Mouse (Mus musculus) monocyte, adult 2 months (primary cell): ENCODE data around the gene Pdss2.

ENCODE experiments used
- DNase-seq, 2 experiments: peaks; one replicate each; pipeline ENCODE4 v3.0.0; 2022; ENCODE audit warnings: low spot score in 2 of 2, low read depth in 1 of 2

Pdss2 gene

DNA sequence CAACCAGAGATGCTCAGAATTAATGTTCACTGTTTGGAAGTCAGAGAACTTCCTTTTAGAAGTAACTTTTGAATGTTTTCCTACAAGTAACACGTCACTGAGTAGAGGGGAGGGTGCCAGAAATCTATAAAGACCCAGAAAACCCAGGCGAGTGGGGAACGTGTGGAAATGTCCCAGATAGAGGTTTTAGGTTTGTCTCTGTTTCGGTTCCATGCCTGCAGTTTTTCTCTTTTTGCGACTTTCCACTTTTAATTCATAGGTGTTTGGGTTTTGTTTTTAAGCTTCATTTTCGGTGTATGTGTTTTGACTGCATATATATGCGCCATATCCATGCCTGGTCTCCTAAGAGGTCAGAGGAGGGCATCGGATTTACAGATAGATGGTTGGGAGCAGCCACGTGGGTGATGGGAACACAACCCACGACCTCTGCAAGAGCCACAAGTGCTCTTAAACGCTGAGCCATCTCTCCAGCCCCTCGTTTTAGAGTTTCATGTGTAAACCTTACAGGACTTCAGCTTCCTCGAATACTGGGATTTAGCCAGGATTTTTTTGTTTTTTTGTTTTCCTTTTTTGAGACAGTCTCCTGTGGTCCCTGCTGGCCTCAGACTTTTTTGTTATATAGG is 259.1 kb downstream of the Pdss2 start:
- no peak for DNase-seq

DNA sequence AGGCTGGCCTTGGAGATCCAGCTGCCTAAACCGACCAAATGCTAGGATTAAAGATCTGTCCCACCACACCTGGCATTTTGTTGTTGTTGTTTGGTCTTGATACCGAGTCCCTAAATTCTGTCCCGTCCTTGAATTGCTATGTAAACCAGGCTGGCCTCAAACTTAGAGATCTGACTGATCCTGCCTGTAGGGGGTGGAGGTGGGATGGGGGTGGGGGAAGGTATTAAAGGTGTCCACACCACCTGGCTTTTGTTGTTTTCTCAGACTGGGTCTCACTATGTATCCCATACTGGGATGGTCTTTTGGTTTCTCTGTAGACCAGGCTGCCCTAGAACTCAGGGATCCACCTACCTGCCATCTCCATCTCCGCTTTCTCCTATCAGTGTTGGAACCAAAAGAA is 259.9 kb downstream of the Pdss2 start:
- DNase-seq = no peak

DNA sequence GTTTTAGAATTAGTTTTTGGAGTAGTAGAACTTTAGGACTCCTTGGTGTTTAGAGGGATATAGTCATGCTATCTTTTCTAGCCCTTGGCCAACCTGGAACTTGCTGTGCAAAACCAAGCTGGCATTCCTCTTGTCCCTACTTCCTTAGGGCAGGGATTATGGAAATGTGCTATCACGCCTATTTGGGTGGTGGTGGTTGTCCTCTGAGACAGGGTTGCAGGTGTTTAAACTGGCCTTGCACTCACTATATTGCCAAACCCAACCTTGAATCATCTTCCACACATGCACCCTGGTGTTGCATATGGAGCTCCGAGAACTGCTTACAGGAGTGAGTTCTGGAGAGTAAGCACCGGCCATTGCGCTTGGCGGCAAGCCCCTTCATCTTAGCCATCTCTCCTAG is 260.7 kb downstream of the Pdss2 start:
- no peak for DNase-seq

DNA sequence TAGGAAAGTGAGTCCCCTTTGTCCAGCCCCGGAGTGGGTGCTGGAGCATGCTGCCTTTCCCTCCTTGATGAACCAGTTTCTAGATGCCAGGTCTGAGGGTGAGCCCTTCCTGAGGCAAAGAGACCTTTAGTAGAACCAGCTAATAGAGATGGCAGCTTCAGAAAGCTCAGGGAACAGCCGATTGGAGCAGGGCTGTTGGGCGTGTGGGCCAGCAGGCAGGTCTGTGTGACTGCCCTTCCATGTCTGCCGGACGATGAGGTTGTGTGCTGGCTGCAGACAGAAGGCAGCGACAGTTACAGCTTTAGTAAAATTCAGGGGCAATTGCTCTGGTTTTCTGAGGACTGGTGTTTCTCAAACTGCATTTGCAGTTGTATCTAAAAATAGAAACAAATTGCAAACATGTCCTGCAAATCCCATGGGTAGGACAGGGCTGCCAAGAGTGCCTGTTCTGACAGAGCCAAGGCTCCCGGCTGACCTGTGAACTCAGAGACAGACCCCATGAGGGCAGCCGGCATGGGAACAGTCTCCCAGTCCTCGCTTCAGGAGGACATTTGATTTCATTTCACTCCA is 262.2 kb downstream of the Pdss2 start:
- DNase-seq = no peak

GRCm38 (mm10) chr10:43485751-43486268 is 264.5 kb downstream of the Pdss2 start:
- DNase-seq = no peak

- no peak for DNase-seq
Measured at GRCm38 (mm10) chr10:43487441-43488010, 266.2 kb downstream of the Pdss2 start.

GRCm38 (mm10) chr10:43488258-43488657 is 267.0 kb downstream of the Pdss2 start:
- DNase-seq = no peak

DNA sequence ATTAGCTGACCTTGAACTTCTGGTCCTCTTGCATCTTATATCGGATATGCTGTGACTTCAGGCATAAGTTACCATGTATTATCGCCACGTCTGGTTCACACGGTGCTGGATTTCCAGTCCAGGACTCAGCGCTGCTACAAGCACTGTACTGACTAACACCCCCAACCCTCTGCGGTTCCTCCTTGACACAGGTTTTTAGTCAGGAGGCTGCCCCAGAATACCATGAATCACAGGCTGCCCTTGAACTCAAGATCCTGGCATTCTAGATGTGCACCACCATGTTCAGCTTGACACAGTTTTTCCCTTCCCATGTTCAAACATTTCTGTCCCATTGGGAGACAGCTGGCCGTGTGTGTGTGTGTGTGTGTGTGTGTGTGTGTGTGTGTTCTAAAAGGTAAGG is 267.9 kb downstream of the Pdss2 start:
- DNase-seq = no peak

- no peak for DNase-seq
Measured at GRCm38 (mm10) chr10:43489550-43489949, 268.3 kb downstream of the Pdss2 start.

DNA sequence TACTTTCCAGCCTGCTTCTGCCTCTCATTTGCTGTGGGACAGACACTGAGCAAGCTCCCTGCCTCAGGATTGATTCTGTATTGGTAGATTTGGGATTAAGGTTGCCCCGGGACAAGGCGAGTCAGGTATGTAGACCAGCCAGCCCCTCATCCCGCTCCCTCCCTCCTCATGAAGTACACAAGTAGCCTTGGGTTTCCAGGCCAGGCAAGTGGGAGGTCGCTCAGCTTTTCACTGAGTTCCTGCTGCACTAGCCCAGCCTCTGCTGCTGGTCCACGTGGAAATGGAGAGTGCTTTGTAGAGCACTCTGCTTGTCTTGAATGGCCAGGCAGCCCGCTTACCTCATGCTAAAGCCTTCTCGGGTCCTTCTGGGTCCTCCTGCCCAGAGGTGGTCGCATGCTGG is 268.7 kb downstream of the Pdss2 start:
- no peak for DNase-seq

- no peak for DNase-seq
Measured at GRCm38 (mm10) chr10:43490846-43491245, 269.6 kb downstream of the Pdss2 start.

DNA sequence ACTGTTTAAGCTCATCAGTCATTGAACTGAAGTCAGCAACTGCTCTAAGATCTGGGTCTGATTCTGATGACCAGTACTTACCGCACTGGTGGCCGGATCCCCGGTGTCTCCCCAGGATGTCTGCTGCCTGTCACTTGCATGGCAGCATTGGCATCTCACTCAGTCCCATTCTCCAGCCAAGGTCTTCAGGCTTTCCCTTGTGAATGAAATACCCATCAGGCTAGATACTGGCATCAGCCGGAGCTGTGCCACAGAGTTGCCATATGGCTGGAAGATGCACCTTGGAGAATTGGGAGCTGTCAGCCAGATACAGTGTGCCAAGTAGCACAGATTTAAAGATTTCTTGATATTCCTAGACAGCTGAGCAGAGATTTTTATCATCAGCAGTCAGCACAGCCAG is 281.3 kb downstream of the Pdss2 start:
- DNase-seq = no peak

- DNase-seq = no peak
Measured at GRCm38 (mm10) chr10:43504291-43504690, 283.0 kb downstream of the Pdss2 start.

DNA sequence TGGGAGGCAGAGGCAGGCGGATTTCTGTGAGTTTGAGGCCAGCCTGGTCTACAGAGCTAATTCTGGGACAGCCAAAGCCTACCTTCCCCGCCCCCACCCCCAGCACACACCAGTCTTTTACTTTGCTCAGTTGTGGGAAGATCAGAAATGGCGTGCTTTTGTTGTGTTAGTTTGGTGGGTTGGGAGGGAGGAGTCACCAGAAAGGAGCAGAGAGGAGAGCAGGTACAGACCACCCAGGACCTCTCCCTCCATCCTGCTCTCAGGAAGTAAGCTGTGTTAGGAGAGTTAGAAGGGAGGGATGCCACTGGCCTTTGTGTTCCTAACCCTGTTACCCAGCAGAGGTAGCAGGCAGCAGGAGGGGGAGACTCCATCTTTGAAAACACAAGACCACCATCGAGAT is 285.8 kb downstream of the Pdss2 start:
- DNase-seq = no peak

DNA sequence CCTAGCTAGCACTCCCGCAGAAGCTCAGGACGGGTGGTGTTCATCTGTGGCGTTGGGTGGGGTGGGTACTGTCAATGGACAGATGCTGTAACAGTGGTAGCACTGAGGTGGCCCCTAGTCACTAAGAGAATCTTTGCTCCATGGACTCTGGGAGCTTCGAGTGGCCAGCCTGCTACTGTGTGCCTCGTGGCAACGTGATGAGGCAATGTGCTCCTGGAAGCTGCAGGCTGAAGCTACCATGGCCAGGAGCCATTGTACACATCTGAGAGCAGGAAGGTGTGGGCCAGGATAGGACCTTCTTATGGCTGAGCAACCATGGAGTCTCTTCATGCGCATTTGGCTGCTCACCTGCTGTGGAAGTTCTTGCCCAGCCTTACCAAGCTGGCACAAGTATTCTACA is 287.9 kb downstream of the Pdss2 start:
- no peak for DNase-seq

DNA sequence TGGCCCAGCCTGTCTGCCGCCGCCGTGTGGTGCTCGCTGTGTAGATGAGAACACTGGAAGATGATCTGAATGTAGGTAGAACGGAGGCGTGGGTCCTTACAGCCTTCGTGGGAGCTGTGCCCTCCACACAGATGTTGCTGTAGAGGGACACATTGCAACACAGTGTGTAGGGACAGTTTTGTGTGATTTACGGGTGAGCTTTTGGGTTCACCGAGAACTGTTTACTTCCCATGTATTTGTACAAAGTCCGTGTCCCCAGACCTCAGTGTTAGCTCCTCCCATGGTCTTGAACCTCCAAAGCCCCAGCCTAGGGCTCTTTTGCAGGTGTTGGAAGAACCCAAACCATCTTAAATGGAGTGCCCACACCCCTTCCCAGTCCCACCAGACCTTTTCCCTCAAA is 291.7 kb downstream of the Pdss2 start:
- no peak for DNase-seq
